Mouse (Mus musculus) forebrain, embryonic 11.5 days (tissue): ENCODE data around the gene Radil. TPM values are rescaled to one million over a fixed set of nuclear protein-coding genes. Genes with fewer than 3 reads are reported as not detected.

Experiments
- ATAC-seq: fragments of 200-750 bp; cut with Nextera tagmentation; replicated peaks from 2 replicates; pipeline ENCODE4 v1.8.0; 2017; ENCODE audit warnings: moderate TSS enrichment; ENCODE audit not compliant: low FRiP score
- DNase-seq: peaks from one replicate; pipeline ENCODE4 v3.0.0-alpha.2; 2017; ENCODE audit warnings: low spot score
- H3K27ac ChIP-seq: fragments of 300-500 bp; sonication (generic); 2 replicates; pipeline ENCODE4 v1.5.1; 2014; ENCODE audit warnings: low read depth, low read length
- H3K27me3 ChIP-seq: fragments of 300-500 bp; sonication (generic); 2 replicates; pipeline ENCODE4 v1.6.1; 2014; ENCODE audit warnings: mild to moderate bottlenecking, low read length, mixed read lengths; ENCODE audit not compliant: control insufficient read depth, insufficient read depth
- H3K36me3 ChIP-seq: fragments of 300-500 bp; sonication (generic); 2 replicates; pipeline ENCODE4 v1.6.1; 2014; ENCODE audit warnings: mild to moderate bottlenecking, low read length, moderate library complexity, mixed read lengths; ENCODE audit not compliant: control insufficient read depth, insufficient read depth
- H3K4me1 ChIP-seq: fragments of 300-500 bp; sonication (generic); replicated peaks from 2 replicates; pipeline ENCODE4 v1.6.1; 2014; ENCODE audit warnings: low read length, mixed read lengths; ENCODE audit not compliant: control insufficient read depth, insufficient read depth
- H3K4me2 ChIP-seq: fragments of 300-500 bp; sonication (generic); 2 replicates; pipeline ENCODE4 v1.6.1; 2014; ENCODE audit warnings: low read depth, mild to moderate bottlenecking, low read length, moderate library complexity, mixed read lengths; ENCODE audit not compliant: severe bottlenecking
- H3K4me3 ChIP-seq: fragments of 300-500 bp; sonication (generic); 2 replicates; pipeline ENCODE4 v1.5.1; 2014; ENCODE audit warnings: low read depth, low read length
- H3K9ac ChIP-seq: fragments of 300-500 bp; sonication (generic); 2 replicates; pipeline ENCODE4 v1.6.1; 2014; ENCODE audit warnings: low read length
- H3K9me3 ChIP-seq: fragments of 300-500 bp; sonication (generic); 2 replicates; pipeline ENCODE4 v1.6.1; 2016; ENCODE audit warnings: low read length, mixed read lengths; ENCODE audit not compliant: control insufficient read depth
- WGBS: fragments of 180-500 bp; shearing (Covaris S2); extraction: QIAGEN DNeasy Blood & Tissue Kit; methylation state at CpG from one replicate; pipeline ENCODE4 v1.1.7; 2014; 5-methylcytosine and 5-hydroxymethylcytosine counted together
- polyA plus RNA-seq: library from polyadenylated mRNA; unstranded; fragments of >200 nt; fragmentation: Nextera tagmentation; extraction: Ambion mirVana; gene quantifications from 2 replicates; pipeline ENCODE4 v1.2.1, GENCODE M21; 2014

Radil gene
- 1.9 and 2.1 TPM in 2 replicates for polyA plus RNA-seq

GRCm38 (mm10) chr5:142550706-142551652 lies at the start of gene Radil:
Radil (minus strand) TSS chr5:142551098.
- Histone ChIP-seq H3K4me2 (peak within 1 kb of the TSS; percentile 91), H3K9ac (peak within 1 kb of the TSS; percentile 54), H3K27ac (no peak within 1 kb of the TSS), H3K9me3 (no peaks in the 10 kb centered on the region; the same call in 1 of the 2 replicates), H3K36me3 (no peaks in the 10 kb centered on the region), H3K27me3 (peaks cover 7% of the 10 kb centered on the region), H3K4me1 (peaks cover 8% of the 10 kb centered on the region), H3K4me3 (peak within 1 kb of the TSS; percentile 52)
- 2% methylated on average over 71 of the region's 80 CpGs for WGBS
- peak; percentile 93 for ATAC-seq
- peak; percentile 98 for DNase-seq

- WGBS: 81% methylated on average over 6 of the region's 6 CpGs
- no peak for ATAC-seq
- H3K36me3 ChIP-seq: no peaks in the 10 kb centered on the region
Observed at GRCm38 (mm10) chr5:142597648-142598390, 46.9 kb upstream of the Radil start.

GRCm38 (mm10) chr5:142596723-142597122 lies 45.8 kb upstream of the Radil start:
- Histone ChIP-seq H3K4me2 (no peak overlapping the region), H3K9me3 (no peaks in the 10 kb centered on the region), H3K27me3 (no peaks in the 10 kb centered on the region), H3K9ac (no peak overlapping the region), H3K36me3 (no peaks in the 10 kb centered on the region), H3K27ac (no peak overlapping the region), H3K4me3 (no peak overlapping the region), H3K4me1 (no peaks in the 10 kb centered on the region)
- WGBS: 84% methylated on average over 6 of the region's 6 CpGs
- no peak for DNase-seq
- no peak for ATAC-seq

More at GRCm38 (mm10) chr5:142597648-142598390, 46.9 kb upstream of the Radil start:
- Histone ChIP-seq H3K4me1 (no peaks in the 10 kb centered on the region), H3K9me3 (no peaks in the 10 kb centered on the region), H3K4me2 (no peak overlapping the region), H3K9ac (no peak overlapping the region), H3K27me3 (no peaks in the 10 kb centered on the region), H3K27ac (no peak overlapping the region), H3K4me3 (no peak overlapping the region)
- no peak for DNase-seq

GRCm38 (mm10) chr5:142595698-142596097 lies 44.8 kb upstream of the Radil start:
- Histone ChIP-seq H3K4me3 (no peak overlapping the region), H3K27me3 (no peaks in the 10 kb centered on the region), H3K27ac (no peak overlapping the region), H3K36me3 (no peaks in the 10 kb centered on the region), H3K4me2 (no peak overlapping the region), H3K4me1 (no peaks in the 10 kb centered on the region), H3K9me3 (no peaks in the 10 kb centered on the region), H3K9ac (no peak overlapping the region)
- DNase-seq (no peak), ATAC-seq (no peak)
- 80% methylated on average over 3 of the region's 3 CpGs for WGBS

GRCm38 (mm10) chr5:142590953-142591616 lies 40.2 kb upstream of the Radil start:
- no peaks in the 10 kb centered on the region for H3K27me3 ChIP-seq
- no peak overlapping the region for H3K9ac ChIP-seq
- 0 out of 2 replicates have a peak overlapping the region, but pooled peaks have one; percentile 25 for H3K27ac ChIP-seq
- no peak for DNase-seq
- no peaks in the 10 kb centered on the region for H3K36me3 ChIP-seq
- no peak overlapping the region for H3K4me2 ChIP-seq
- H3K4me1 ChIP-seq: peaks cover 6% of the 10 kb centered on the region
- no peaks in the 10 kb centered on the region for H3K9me3 ChIP-seq
- WGBS: 62% methylated on average over 6 of the region's 6 CpGs
- no peak overlapping the region for H3K4me3 ChIP-seq
- peak; percentile 11; the same call in 1 of the 2 replicates for ATAC-seq

GRCm38 (mm10) chr5:142583616-142584126 lies 32.8 kb upstream of the Radil start:
- H3K9ac ChIP-seq: no peak overlapping the region
- H3K4me3 ChIP-seq: no peak overlapping the region
- H3K9me3 ChIP-seq: no peaks in the 10 kb centered on the region
- H3K36me3 ChIP-seq: no peaks in the 10 kb centered on the region
- ATAC-seq (peak; percentile 90), DNase-seq (peak; percentile 83)
- no peak overlapping the region; the same call in 1 of the 2 replicates for H3K4me2 ChIP-seq
- 40% methylated on average over 14 of the region's 14 CpGs for WGBS
- no peaks in the 10 kb centered on the region for H3K27me3 ChIP-seq
- 0 out of 2 replicates have a peak overlapping the region, but pooled peaks have one; percentile 7 for H3K27ac ChIP-seq
- peaks cover 3% of the 10 kb centered on the region; the same call in 1 of the 2 replicates for H3K4me1 ChIP-seq

GRCm38 (mm10) chr5:142581517-142581916 lies 30.6 kb upstream of the Radil start:
- no peak overlapping the region for H3K27ac ChIP-seq
- no peak overlapping the region; the same call in 1 of the 2 replicates for H3K4me2 ChIP-seq
- no peaks in the 10 kb centered on the region for H3K9me3 ChIP-seq
- H3K9ac ChIP-seq: no peak overlapping the region
- H3K36me3 ChIP-seq: no peaks in the 10 kb centered on the region
- H3K4me1 ChIP-seq: peaks cover 3% of the 10 kb centered on the region; the same call in 1 of the 2 replicates
- ATAC-seq (no peak; the same call in 1 of the 2 replicates), DNase-seq (peak; percentile 86)
- no peak overlapping the region for H3K4me3 ChIP-seq
- H3K27me3 ChIP-seq: no peaks in the 10 kb centered on the region
- WGBS: 22% methylated on average over 5 of the region's 5 CpGs

- H3K4me3 ChIP-seq: no peak overlapping the region
- H3K4me1 ChIP-seq: no peaks in the 10 kb centered on the region
- H3K27me3 ChIP-seq: no peaks in the 10 kb centered on the region
- 89% methylated on average over 10 of the region's 10 CpGs for WGBS
- ATAC-seq: no peak
- no peak overlapping the region for H3K27ac ChIP-seq
- H3K9me3 ChIP-seq: no peaks in the 10 kb centered on the region; the same call in 1 of the 2 replicates
- no peak for DNase-seq
- no peaks in the 10 kb centered on the region for H3K36me3 ChIP-seq
- no peak overlapping the region for H3K4me2 ChIP-seq
- no peak overlapping the region for H3K9ac ChIP-seq
Observed at GRCm38 (mm10) chr5:142578192-142578591, 27.3 kb upstream of the Radil start.
